Mouse (Mus musculus): ENCODE data around the gene Plxna2. TPM values are rescaled to one million over a fixed set of nuclear protein-coding genes. Genes with fewer than 3 reads are reported as not detected.

Gene Plxna2
- total RNA-seq, 2 experiments from 2014 or later: 65.0 to 73.0 TPM

DNA sequence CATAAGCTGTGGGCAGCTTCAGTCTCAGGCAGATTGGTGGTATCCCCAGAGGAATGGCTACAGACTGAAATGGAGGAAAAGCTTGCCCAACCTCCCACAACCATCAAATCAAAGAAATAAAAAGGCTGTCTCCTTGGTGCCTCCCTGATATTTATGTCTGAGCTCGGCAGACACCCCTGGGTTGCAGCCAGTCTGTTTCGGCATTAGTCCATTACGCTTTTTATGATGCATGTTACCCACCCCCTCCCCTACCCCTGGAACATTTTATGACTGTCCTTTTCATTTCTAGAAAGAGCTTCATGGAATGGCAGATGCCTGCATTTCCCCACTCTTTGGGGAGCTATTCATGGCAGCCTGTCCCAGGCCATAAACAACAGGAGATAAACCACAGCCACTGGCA is 47.7 kb downstream of the Plxna2 start:
- no peak for DNase-seq

- DNase-seq: no peak
Measured at GRCm38 (mm10) chr1:194671783-194672524, 53.9 kb downstream of the Plxna2 start.

- no peak for DNase-seq
Measured at GRCm38 (mm10) chr1:194672525-194672894, 54.5 kb downstream of the Plxna2 start.

DNA sequence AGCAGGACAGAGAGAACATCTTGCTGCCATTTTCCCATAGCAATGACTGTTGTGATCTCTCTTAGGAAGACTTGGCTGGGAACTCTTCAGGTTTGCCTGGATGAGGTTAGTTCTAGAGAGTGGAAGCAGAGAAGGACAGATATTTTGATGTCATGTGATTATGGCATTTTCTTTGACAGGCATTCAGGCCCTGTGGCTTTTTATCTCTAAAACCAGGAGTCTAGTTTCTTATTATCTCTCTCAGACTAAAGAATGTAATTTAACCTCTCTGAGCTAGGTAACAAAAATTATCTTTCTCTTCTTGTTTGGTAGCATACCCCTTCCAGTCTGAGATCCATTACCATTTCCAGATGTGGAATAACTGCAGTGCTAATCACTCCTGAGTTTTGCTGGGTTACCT is 55.2 kb downstream of the Plxna2 start:
- no peak for DNase-seq

DNA sequence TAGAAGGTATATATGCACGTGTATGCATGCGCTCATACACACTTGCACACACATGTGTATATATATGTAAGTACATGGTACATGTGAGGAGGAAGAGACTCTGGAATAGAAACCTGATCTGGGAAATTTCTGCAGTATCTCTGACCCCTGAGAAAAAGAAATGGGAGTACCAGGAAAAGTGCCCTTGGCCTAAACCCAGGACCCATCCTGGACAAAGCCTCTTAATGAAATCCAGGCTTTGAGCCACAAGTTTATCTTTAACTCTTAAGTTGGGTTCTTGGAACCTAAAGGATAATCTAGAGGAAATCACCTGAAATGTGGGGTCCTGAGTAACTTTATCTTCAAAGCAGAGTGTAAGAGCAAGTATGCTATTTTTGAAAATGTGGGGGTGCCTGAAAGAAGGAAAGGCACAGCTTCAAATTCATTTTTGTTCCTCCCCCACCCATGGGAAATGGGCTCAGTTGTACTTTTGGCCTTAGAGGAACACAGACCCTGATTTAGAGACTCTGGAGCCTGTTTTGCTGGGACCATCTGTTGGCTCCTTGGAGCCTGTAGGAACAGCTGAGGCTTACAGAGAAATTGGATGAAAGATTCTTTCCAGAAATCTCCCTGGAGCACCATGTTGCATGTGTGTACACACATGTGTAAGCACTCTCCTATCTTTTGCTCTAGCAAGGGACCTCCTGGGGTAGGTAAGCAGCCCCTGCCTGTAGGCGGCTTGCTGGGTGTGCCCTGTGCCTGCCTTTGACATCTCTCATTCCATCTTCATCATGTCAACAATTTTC is 57.3 kb downstream of the Plxna2 start:
- no peak for DNase-seq

DNA sequence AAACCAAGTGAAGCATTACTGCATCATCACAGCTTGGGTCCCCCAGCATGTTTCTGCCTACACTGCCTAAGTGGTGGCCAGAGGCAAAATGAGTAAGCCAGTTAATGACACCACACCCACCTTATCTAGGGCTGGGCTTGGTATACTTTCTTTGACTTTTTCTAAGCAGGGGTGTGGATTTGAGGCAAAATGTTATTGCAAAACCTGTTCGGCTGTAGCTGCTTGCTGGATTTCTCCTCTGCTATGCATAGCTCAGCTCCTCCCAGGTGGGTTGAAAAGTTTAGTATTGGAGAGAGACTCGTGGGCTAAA is 57.8 kb downstream of the Plxna2 start:
- DNase-seq: no peak

DNA sequence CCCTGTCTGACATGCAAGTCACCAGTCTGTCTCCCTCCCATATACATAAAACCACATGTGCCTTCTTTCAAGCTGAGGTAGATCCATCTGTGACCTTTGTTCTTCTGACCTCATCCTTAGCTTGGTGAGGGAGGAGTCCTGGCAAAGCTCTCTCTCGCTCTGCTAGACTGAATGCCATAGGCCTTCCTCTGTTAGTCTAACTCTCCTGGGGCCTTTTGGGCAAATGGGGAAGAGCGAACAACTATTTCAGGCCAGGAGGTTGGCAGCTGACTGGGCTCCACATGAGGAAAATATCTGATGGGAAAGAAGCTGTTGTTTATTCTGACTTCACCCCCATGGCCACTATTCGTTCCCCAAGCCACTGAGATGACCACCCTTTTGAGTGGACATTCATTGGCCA is 59.9 kb downstream of the Plxna2 start:
- DNase-seq: no peak

DNA sequence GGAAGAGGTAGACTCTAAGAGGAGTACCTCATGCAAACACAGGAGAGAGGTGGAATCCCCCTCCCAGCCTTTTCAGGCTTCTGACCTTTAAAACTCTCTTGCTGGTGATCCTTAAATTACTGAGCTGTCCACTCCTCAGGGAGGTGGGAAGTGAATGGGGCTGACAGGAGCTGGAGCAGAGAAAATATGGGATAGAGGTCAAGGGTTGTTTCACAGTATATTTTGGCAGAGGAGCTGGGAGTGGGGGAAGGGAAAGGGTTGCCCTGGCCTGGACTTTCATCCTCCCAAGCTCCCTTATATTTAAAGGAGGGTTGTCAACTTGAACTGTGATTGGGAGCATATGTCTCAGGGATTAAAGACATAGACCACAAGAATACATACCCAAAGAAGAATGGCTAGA is 61.1 kb downstream of the Plxna2 start:
- no peak for DNase-seq

- no peak for DNase-seq
Measured at GRCm38 (mm10) chr1:194680136-194680535, 62.1 kb downstream of the Plxna2 start.

DNA sequence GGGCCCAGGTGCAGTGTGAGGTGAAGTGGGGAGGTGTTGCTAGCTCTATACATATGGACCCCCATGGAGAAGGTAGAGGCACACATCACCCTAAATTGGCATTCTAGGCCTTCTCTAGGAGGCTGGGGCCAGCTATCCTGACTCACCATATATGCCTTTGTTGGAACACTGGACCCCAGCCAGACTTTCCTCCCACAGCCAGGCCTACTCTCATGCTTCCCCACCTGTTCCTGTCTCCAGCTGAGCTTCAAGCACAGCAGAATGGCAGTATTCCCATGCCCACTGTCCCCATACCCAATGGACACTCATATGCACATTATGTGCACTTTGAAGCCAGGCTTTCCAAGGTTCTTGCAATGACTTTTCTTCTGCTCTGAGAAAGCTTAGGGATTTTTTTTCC is 64.0 kb downstream of the Plxna2 start:
- DNase-seq: peak; percentile 72

DNA sequence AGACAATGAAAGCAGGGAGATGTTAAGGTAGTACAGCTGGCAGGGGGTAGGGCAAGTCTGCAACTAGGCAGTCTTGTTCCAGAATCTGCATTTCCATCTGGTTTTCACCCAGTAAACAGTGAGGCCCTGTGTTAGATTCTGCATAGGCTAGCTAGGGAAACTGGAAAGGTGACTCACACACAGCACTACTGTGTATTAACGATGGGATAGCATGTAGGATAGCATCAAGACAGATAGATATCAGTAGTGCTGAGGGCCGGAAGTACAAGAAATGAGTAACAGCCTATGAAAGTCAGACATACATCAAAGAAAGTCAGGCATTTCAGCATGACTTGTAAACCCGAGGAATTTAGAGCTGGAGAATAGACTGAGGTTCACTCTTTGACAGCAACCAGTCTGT is 65.1 kb downstream of the Plxna2 start:
- no peak for DNase-seq

- no peak for DNase-seq
Measured at GRCm38 (mm10) chr1:194685896-194686295, 67.9 kb downstream of the Plxna2 start.

DNA sequence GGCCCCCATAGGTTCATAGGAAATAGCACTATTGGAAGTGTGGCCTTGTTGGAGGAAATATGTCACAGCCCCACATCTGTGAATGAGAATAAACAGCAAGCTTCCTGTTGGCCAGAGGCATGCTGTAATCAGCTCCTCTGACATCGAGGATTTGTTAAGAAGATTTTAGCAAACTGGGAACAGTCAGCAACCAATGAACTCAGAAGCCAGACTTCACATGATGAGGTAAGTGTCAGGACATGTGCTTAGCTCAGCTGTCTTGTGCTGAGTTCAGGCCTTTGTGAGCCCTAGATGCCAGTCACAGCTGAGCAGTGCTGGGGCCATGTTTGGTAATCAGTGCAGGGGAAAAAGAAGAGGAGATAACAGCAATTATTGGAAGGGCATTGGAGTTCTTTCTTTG is 69.7 kb downstream of the Plxna2 start:
- DNase-seq: no peak

- no peak for DNase-seq
Measured at GRCm38 (mm10) chr1:194688161-194688560, 70.1 kb downstream of the Plxna2 start.

- no peak for DNase-seq
Measured at GRCm38 (mm10) chr1:194693063-194693462, 75.0 kb downstream of the Plxna2 start.

DNA sequence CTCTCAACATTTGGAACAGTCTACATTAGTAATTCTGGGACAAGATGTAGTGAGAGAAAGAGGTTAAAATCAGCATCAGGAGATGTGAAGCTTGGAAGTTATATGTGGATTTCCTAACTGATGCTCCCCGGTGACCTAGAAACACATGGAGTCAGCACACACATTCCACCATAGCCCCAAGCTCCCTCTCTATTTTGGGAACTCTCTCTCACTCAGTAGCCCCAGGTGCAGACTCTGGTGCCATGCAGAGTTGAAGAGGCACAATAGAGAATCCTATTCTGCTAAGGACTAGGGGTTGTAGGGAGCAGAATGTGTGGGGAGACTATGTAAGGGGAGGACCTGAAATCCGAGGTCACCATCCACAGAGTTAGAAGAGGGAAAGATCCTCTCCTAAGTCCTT is 75.5 kb downstream of the Plxna2 start:
- DNase-seq: no peak

DNA sequence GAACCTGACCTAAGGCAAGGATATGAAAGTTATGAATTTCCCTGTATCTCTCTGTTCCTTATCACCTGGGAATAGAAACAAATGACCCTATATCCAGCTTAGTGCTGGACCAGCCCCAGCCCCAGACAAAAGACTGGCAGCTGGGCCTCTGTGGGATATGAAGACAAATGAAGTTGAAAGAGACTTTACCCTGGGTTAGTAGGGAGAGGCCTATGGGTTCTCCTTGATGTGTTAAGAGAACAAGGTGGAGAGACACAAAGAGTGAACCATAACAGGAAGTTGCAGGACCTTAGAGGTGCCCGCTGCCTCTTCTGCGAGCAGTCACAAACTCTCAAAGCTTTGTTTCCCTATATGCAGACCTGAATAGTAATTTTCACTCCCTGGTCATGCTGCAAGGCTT is 76.8 kb downstream of the Plxna2 start:
- no peak for DNase-seq

DNA sequence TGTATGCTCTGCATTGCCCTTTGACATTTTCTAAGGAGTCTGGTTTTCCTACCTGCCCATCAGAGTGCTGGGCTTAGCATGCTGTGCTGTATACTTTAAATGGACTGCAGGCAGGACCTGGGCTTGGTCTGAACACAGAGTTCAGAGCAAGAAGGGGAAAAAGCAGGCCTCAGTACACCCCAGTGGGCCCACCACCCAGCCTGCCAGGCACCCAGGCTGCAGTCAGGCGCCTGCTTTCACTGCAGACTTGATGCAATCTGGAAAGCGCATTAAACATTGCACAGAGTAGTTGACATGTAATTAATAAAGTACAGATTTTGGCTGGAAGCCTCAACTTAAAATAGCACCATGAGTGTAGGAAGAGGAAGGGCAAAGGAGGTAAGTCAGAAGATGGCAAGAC is 79.4 kb downstream of the Plxna2 start:
- DNase-seq: no peak

DNA sequence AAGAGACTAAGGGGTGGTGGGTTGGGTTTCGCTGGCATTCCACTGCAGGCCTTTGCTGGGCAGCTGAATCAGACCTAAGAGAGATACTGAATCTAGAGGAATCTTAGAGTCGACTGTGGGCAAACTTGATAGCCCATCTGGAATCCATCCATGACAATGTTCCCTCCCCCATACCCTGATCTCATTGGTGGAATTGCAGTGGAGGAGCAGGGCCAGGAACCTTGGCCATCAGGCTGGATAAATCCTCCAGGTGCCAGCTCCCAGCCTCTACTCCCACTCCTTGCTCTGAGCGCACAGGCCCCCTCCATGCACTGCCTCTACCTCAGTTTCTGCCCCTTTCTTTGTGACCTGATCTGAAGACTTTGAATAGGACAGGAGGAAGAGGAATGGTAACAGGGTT is 81.3 kb downstream of the Plxna2 start:
- no peak for DNase-seq

GRCm38 (mm10) chr1:194703235-194703634 is 85.2 kb downstream of the Plxna2 start:
- no peak for DNase-seq

DNA sequence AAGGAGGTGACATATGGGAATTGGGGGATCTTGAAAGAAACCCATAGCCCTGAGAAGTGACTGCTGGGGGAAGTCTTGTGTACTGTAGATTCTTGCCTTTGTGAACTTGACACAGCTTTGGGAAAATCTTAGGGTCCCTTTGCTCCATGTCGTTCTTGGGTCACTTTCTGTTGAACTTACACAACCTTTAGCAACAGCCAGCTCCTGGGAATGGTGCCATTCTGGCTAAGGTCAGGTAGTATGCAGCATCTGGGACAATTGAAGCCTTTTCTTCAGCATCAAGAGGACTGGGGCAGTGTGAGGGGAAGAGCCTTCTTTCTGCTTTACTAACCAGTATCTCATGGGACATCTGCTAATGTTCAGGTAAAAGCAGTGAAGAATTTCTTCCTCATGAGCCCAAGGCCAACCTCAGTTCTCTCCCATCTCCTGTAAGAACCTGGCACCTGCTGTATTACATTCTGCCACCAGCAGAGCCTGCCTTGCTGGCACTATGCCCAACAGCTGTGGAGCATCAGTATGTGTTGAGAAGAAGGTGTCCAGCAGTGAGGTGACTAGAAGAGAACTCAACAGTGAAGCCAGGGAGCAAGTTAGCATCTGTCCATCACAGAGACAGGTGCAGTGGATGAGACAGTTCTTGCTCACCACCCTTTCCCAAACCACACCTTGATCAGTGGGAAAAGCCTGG is 86.3 kb downstream of the Plxna2 start:
- DNase-seq: no peak

DNA sequence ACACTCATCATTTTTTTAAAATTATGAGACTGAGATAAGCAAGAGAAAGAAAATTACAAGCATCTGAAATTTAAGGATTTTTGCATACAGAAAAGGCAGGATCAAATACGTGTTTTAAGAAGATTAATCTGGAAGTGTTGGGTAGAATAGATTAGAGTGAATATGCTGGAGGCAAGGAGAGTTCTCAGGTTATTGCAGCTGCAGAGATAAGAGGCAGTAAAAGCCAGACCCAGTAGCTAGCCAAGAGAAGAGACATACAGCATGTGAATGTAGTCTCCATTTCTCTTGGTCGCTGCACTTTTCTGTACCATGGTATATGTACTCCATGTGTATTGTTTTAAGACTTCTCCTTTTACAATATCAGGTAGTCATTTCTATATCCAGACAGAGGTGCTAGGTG is 88.5 kb downstream of the Plxna2 start:
- DNase-seq: no peak

DNA sequence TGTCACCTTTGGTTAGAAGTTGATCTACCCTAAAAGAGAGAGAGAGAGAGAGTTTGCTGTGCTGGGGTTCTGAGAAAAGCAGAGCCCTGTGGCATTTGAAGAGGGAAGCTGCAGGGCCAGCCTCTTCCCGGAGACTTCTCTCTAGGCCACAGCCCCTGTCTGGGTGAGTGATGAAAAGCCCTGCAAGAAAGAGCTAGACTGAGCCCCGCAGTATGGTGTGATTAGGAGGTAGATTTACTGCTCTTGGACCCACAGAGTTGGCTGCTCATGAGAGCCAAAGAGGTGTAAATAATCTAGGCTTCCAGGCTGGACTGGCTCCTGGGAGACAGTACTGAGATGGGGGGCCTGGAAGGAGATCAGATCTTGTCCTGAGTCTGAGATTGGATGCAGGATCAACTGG is 94.4 kb downstream of the Plxna2 start:
- DNase-seq: no peak
